Mouse (Mus musculus): ENCODE data around the gene Mei1. TPM values are rescaled to one million over a fixed set of nuclear protein-coding genes. Genes with fewer than 3 reads are reported as not detected.

Mei1 gene
- polyA plus RNA-seq (2015; fragmentation: Nextera tagmentation; extraction: Ambion mirVana), result 0.04 TPM in 1 of 2 replicates, not detected in the other

DNA sequence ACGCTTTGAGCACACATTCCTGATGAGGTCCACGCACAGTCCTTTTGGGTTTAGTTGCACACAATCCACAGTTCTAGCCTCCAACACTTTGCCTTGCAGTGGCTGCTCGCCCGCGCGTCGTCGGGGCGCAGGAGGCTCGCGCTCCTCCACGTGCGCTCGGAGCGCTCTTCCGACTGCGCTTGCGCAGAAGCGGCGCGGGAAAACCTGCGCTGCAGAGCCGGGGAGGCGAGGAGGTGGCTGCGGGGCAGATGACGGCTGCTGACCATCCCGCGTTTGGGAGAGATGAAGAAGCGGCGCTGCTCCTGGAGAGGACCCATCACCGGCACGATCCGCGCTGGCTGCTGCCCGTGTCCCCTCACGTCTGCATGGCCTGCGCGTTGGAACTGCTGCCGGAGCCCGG, at the start of gene Mei1:
Gene Mei1 (plus strand): TSS at position 99 of the 400 bp plus-strand sequence.
- Histone ChIP-seq H3K4me2 (peak within 1 kb of the TSS; percentile 36), H3K27me3 (peaks cover 45% of the 10 kb centered on the region), H3K27ac (no peak within 1 kb of the TSS), H3K9ac (no peak within 1 kb of the TSS), H3K4me3 (0 out of 2 replicates have a peak within 1 kb of the TSS, but pooled peaks have one; percentile 1), H3K4me1 (no peaks in the 10 kb centered on the region), H3K9me3 (no peaks in the 10 kb centered on the region), H3K36me3 (no peaks in the 10 kb centered on the region)
- no peak for ATAC-seq (ENCODE audit: borderline replicate concordance, extremely low read depth, low FRiP score, low TSS enrichment)
- 18% methylated on average over 40 of the region's 40 CpGs for WGBS

DNA sequence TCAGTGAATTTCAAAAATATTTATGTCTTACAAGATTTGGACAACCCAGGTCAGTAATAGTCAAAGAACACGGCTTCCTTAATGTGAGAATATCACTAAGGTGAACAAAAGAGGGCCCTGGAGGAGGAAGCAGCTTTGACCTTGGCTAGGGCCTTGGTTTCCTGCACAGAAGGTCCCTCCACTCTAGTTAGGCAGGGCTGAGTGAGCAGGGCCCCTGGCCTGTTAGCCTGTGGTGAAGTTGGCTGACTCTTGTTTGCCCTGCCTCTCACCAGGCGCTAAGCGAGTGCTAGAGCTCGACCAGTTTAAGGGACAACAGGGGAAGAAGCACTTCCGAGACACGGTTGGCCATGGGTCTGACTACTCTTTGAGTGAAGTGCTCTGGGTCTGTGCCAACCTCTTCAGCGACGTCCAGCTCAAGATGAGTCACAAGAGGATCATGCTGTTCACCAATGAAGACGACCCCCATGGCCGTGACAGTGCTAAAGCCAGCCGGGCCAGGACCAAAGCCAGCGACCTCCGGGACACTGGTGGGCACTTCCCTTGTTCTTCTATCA, 47.2 kb upstream of the Mei1 start:
- Histone ChIP-seq H3K4me1 (no peaks in the 10 kb centered on the region), H3K9me3 (no peaks in the 10 kb centered on the region), H3K36me3 (peaks cover 51% of the 10 kb centered on the region), H3K4me2 (no peak overlapping the region), H3K27me3 (no peaks in the 10 kb centered on the region), H3K27ac (no peak overlapping the region), H3K4me3 (no peak overlapping the region), H3K9ac (no peak overlapping the region)
- 70% methylated on average over 13 of the region's 13 CpGs for WGBS
- no peak for ATAC-seq (ENCODE audit: borderline replicate concordance, extremely low read depth, low FRiP score, low TSS enrichment)

DNA sequence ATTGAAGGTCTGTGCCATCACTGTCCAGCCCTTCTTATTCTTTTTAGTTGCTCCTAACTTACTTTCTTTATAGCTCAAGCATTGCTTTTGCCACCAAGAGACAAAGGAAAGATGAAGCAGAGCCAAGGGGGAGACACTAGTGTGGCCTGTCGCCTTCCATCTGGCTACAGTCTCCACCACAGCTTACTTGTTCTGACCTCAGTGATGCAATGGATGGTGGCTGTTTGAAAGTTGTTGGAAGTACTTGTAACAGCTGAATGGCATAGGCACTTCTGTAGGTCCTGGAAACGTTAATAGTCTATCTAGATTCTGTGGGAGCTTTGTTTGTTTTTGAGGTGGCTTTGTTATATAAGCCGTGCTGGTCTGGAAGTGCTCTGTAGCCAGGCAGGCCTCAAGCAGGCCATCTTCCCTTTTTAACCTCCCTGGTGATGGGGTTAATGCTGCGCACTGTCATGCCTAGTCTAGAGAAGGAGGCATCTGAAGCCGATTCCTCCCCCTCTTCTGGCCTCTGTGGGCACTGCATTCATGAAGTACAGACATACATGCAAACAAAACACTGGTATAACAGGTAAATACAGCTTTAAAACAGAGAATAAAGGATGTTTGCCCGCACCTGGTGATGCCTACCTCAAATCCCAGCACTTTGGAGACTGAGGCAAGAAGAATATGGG, 45.7 kb upstream of the Mei1 start:
- Histone ChIP-seq H3K9ac (no peak overlapping the region), H3K9me3 (no peaks in the 10 kb centered on the region), H3K27ac (no peak overlapping the region), H3K36me3 (peaks cover 62% of the 10 kb centered on the region), H3K4me3 (no peak overlapping the region), H3K27me3 (no peaks in the 10 kb centered on the region), H3K4me1 (no peaks in the 10 kb centered on the region), H3K4me2 (no peak overlapping the region)
- 80% methylated on average over 6 of the region's 6 CpGs for WGBS
- ATAC-seq (ENCODE audit: borderline replicate concordance, extremely low read depth, low FRiP score, low TSS enrichment), result no peak

DNA sequence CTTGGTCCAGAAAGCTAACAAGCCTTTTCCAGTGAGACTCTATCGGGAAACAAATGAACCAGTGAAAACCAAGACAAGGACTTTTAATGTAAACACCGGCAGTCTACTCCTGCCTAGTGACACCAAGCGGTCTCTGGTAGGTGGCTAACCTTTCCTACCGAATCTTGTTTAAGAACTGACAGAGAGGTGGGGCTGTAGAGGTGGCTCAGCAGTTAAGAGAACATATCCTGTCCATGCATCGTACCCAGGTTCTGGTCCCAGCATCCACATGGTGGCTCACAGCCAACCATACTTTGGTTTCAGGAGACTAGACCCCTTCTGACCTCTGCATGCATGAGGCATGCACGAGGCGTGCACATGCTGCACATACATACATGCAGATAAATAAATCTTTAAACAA, 42.5 kb upstream of the Mei1 start:
- H3K9me3 ChIP-seq, result no peaks in the 10 kb centered on the region
- no peak overlapping the region for H3K27ac ChIP-seq
- H3K36me3 ChIP-seq, result peaks cover 77% of the 10 kb centered on the region
- no peak overlapping the region for H3K9ac ChIP-seq
- H3K4me1 ChIP-seq, result no peaks in the 10 kb centered on the region
- WGBS, result 77% methylated on average over 7 of the region's 7 CpGs
- no peak overlapping the region for H3K4me3 ChIP-seq
- no peaks in the 10 kb centered on the region for H3K27me3 ChIP-seq
- ATAC-seq (ENCODE audit: borderline replicate concordance, extremely low read depth, low FRiP score, low TSS enrichment), result no peak
- no peak overlapping the region for H3K4me2 ChIP-seq

DNA sequence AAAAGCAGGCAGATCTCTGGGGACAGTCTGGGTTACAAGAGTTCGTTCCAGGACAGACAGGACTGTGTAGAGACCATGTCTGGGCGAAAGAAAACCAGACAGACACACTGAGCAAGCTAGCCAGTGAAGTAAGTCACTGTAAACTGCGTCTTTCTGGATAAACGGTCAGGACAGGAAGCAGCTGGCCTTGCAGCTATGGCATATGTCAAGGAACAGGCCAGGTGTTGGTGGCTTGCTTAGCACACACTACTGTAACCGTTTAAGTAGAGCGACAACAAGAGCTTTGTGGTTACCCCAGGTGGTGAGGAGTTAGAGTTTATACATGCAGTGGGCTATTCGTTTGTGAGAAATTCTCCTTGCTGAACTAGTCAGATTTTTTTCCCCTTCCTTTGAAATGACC, 42.1 kb upstream of the Mei1 start:
- Histone ChIP-seq H3K36me3 (peaks cover 76% of the 10 kb centered on the region), H3K27ac (no peak overlapping the region), H3K4me2 (no peak overlapping the region), H3K27me3 (no peaks in the 10 kb centered on the region), H3K4me3 (no peak overlapping the region), H3K9me3 (no peaks in the 10 kb centered on the region), H3K9ac (no peak overlapping the region), H3K4me1 (no peaks in the 10 kb centered on the region)
- 81% methylated on average over 7 of the region's 7 CpGs for WGBS
- no peak for ATAC-seq (ENCODE audit: borderline replicate concordance, extremely low read depth, low FRiP score, low TSS enrichment)

DNA sequence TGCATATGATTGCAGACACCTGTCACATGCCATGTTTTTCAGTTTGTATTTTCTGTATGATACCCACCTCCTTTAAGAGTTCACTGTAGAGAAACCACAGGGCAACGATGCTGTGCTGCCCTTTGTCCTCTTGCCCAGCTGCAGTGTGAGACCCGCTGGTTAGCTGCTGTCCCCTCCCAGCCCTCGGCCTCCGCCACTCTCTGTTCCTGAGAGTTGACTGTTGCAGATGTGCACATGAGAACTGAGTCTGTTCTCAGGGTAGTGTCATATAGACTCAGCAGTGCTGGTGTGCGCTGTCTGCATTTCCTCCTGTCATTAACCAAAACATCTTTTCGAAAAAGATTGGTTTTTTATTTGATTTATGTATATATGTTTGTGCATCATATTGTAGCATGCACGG, 37.4 kb upstream of the Mei1 start:
- WGBS, result 85% methylated on average over 7 of the region's 7 CpGs
- Histone ChIP-seq H3K4me1 (no peaks in the 10 kb centered on the region), H3K4me3 (no peak overlapping the region), H3K36me3 (peaks cover 70% of the 10 kb centered on the region), H3K27me3 (no peaks in the 10 kb centered on the region), H3K9ac (no peak overlapping the region), H3K4me2 (no peak overlapping the region), H3K9me3 (no peaks in the 10 kb centered on the region), H3K27ac (no peak overlapping the region)
- ATAC-seq (ENCODE audit: borderline replicate concordance, extremely low read depth, low FRiP score, low TSS enrichment), result no peak

DNA sequence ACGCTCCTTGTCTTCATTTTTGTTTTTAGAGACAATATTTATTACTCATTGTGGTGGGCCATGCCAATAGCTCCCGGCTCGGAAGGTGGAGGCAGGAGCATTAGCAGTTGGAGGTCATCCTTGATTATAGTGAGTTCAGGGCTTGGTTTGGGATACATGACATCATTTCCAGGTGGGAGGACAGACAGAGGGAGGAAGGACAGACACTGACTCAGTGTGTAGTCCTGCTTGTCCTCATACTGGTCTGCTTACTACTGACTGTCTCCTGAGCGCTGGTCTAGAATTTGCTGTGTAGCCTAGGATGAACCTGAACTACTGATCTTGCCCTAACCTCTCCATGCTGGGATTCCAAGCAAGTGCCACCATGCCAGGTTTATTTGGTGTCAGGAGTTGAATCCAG, 36.0 kb upstream of the Mei1 start, which contains the start of gene Desi1:
Gene Desi1 (minus strand): TSS at position 101 of the 400 bp plus-strand sequence.
- Histone ChIP-seq H3K36me3 (peaks cover 72% of the 10 kb centered on the region), H3K27ac (no peak within 1 kb of the TSS), H3K4me2 (no peak within 1 kb of the TSS), H3K27me3 (no peaks in the 10 kb centered on the region), H3K4me1 (no peaks in the 10 kb centered on the region), H3K9ac (no peak within 1 kb of the TSS), H3K4me3 (no peak within 1 kb of the TSS), H3K9me3 (no peaks in the 10 kb centered on the region)
- ATAC-seq (ENCODE audit: borderline replicate concordance, extremely low read depth, low FRiP score, low TSS enrichment), result no peak
- WGBS, result 89% methylated on average over 4 of the region's 4 CpGs

DNA sequence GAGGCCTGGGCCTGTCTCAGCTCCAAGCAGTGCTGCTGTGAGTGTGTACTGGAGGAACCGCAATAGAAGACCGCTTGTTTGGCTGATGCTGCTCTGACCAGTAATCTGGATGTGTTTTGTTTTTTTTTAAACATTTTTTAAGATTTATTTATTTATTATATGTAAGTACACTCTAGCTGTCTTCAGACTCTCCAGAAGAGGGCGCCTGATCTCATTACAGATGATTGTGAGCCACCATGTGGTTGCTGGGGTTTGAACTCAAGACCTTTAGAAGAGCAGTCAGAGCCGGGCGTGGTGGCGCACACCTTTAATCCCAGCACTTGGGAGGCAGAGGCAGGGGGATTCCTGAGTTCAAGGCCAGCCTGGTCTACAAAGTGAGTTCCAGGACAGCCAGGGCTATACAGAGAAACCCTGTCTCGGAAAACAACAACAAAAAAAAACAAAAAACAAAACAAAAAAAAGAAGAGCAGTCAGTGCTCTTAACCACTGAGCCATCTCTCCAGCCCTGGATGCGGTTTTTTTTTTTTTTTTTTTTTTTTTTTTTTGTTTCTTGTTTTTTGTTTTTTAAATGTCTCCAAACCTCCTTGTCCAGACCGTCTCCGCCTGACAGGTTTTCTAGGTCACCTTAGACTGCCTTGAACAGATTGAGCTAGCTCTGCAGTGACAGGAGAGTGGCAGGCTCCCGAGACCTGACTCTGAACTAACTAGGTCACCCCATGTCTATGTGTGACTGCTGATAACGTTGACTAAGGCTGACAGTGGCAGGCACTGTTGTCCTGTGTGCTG, 33.7 kb upstream of the Mei1 start:
- 76% methylated on average over 12 of the region's 12 CpGs for WGBS
- Histone ChIP-seq H3K36me3 (peaks cover 70% of the 10 kb centered on the region), H3K4me2 (no peak overlapping the region), H3K4me3 (no peak overlapping the region), H3K27ac (no peak overlapping the region), H3K27me3 (no peaks in the 10 kb centered on the region), H3K9me3 (no peaks in the 10 kb centered on the region), H3K9ac (no peak overlapping the region), H3K4me1 (no peaks in the 10 kb centered on the region)
- no peak for ATAC-seq (ENCODE audit: borderline replicate concordance, extremely low read depth, low FRiP score, low TSS enrichment)

DNA sequence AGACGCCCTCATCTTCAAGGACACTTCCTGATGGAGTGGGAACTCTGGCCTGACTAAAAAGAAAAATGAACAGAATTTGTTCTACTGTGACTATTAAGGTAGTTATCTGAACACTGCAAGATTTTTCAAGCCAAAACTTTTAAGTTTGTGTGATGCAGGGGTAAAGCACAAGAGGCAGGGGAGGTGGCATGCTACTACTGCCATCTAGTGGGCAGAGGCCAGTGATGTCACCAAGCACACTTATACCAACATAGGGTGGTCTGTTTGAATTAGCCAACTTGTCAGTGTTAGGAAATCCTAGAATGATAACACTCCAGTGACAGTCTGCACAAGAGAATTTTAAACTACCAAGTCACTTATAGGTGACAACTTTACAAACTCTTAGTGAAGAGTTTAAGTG, 29.1 kb upstream of the Mei1 start:
- no peaks in the 10 kb centered on the region for H3K27me3 ChIP-seq
- H3K9ac ChIP-seq, result no peak overlapping the region
- peaks cover 60% of the 10 kb centered on the region for H3K36me3 ChIP-seq
- peaks cover 9% of the 10 kb centered on the region for H3K4me1 ChIP-seq
- ATAC-seq (ENCODE audit: borderline replicate concordance, extremely low read depth, low FRiP score, low TSS enrichment), result no peak
- no peak overlapping the region for H3K4me2 ChIP-seq
- H3K9me3 ChIP-seq, result no peaks in the 10 kb centered on the region
- no peak overlapping the region for H3K4me3 ChIP-seq
- H3K27ac ChIP-seq, result no peak overlapping the region
- 94% methylated on average over 1 of the region's 1 CpGs for WGBS

DNA sequence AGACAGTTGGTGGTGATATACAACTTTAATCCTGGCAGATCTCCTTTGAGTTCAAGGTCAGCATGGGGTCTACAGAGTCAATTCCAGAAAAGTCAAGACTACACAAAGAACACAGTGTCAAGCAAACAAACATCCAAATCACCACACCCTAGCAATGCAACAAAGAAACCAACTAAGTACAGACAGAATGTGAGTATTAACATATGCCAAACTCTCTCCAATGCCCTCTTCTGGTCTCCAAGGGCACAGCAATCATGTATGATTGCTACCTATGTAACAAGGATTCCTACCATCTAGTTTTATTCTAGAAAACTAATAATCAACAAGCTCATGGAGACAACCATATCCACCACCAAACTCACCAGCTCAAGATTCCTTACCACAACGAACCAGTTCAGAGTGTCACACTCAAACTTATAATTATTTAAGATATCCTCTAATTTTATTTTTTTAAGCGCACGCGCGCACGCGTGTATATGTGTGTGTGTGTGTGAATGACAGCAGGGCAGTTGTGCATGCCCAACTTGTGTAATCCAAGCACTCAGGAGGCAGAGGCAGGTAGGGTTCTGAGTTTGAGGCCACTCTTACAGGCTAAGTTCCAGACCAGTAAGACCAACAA, 25.5 kb upstream of the Mei1 start:
- Histone ChIP-seq H3K4me3 (no peak overlapping the region), H3K4me2 (no peak overlapping the region), H3K9ac (no peak overlapping the region), H3K27me3 (no peaks in the 10 kb centered on the region), H3K27ac (no peak overlapping the region), H3K36me3 (peaks cover 32% of the 10 kb centered on the region), H3K9me3 (no peaks in the 10 kb centered on the region), H3K4me1 (peaks cover 20% of the 10 kb centered on the region)
- no peak for ATAC-seq (ENCODE audit: borderline replicate concordance, extremely low read depth, low FRiP score, low TSS enrichment)
- 96% methylated on average over 7 of the region's 7 CpGs for WGBS

DNA sequence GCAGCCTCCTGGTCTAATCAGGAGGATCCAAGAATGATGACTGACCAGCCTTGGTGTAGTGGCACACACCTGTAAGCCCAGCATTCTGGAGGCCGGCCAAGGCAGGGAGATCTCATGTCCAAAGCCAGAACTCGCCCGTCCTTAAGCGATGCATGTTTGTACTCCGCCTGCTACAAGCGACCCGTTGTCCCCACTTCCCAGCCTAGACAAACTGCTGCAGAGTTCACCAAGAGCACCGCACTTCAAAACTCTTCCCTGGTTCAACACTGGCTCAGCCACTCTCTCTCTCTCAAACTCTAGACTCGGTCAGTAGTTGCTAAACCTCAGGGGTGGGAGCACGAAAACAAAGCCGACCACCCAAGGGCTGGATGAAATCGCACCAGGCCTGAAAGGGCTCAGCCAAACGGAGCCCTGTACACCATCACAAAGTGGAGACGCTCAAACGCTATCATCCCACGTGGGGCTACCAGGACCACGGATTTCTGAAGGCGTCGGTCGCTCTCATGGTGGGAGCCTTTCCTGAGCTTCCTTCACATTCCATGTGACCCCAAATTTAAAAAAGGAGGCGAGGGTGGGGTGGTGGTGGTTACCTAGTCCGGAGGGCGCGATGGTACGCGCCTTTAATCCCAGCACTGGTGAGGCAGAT, 23.4 kb upstream of the Mei1 start:
- Histone ChIP-seq H3K27me3 (no peaks in the 10 kb centered on the region; the same call in 1 of the 2 replicates), H3K4me2 (peak overlapping the region; percentile 80), H3K36me3 (peaks cover 16% of the 10 kb centered on the region), H3K4me1 (peaks cover 20% of the 10 kb centered on the region), H3K9ac (peak overlapping the region; percentile 93), H3K4me3 (peak overlapping the region; percentile 91), H3K9me3 (no peaks in the 10 kb centered on the region), H3K27ac (peak overlapping the region; percentile 90; the same call in 1 of the 2 replicates)
- peak; percentile 37; the same call in 1 of the 2 replicates for ATAC-seq (ENCODE audit: borderline replicate concordance, extremely low read depth, low FRiP score, low TSS enrichment)
- under 1% methylated on average over 26 of the region's 26 CpGs for WGBS
